Comparison of ENCODE assay signal across 9 mouse cellular contexts in the genomic region with DNA sequence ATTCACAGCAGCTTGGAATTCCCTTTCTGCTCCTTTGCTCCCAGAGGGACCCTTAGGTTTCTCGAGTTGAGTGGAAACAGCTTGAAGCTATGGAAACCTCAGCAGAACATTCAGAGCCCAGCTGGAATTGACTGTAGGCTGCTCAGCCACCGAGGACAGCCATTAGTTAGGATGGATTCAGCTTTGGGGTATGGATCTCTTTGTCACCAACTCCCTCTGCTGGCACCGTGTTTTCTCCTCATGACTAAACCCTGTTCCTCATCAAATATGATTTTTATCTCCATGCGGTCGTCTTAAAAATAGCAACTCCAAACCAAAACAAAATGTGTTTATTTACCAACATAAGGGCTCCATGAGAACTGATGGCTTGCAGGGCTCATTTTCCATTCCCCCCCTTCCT.
A peak's percentile ranks its signal among the peaks of the same experiment; 100 is the strongest.
DNase-seq lines count a peak whose midpoint lies in the region; ATAC-seq and TF ChIP-seq lines count a peak whose summit lies in the region.
"Had no signal": no experiment of that assay in that cellular context is flagged by ENCODE, and none has a peak within 500 bp of the region (broad histone marks: within the 10 kb centered on the region; RNA-seq: fewer than 3 reads in every experiment).

No protein-coding gene starts in this region.

- peak; percentile 27 for DNase-seq in embryo, embryonic 10.5 days (ENCODE audit: low spot score)
- DNase-seq in layer of hippocampus, postnatal 10 days (ENCODE audit: low spot score in 2 of 2): peak; percentile 30 to 49
- DNase-seq in right cerebral cortex, postnatal 10 days (ENCODE audit: low spot score in 2 of 2): peak; percentile 57 to 58
- DNase-seq in ovary, adult 18-20 months (ENCODE audit: low spot score): no peak
- DNase-seq in gastrocnemius, postnatal 14 days: no peak

- WGBS in intestine, postnatal 0 days: 45% methylated on average over 5 of the region's 5 CpGs
- 48% methylated on average over 5 of the region's 5 CpGs for WGBS in intestine, embryonic 15.5 days

- H3K4me2 ChIP-seq in intestine, postnatal 0 days (replicated peaks; ENCODE audit: low read depth): no peak overlapping the region
- no peak overlapping the region for H3K4me2 ChIP-seq in intestine, embryonic 15.5 days (replicated peaks)

- peak; percentile 62 for TF ChIP-seq CTCF in intestine, postnatal 0 days (IDR thresholded peaks at IDR 0.05; ENCODE audit: low read depth)

- H3K9me3 ChIP-seq in intestine, postnatal 0 days (ENCODE audit: control insufficient read depth): no peaks in the 10 kb centered on the region
- H3K9me3 ChIP-seq in intestine, embryonic 15.5 days: no peaks in the 10 kb centered on the region
- H3K9me3 ChIP-seq: hindbrain, embryonic 10.5 days had no signal

- no peaks in the 10 kb centered on the region for H3K4me1 ChIP-seq in intestine, postnatal 0 days (replicated peaks; ENCODE audit: control insufficient read depth, insufficient read depth, low read length)
- H3K4me1 ChIP-seq in intestine, embryonic 15.5 days (replicated peaks): no peaks in the 10 kb centered on the region
- H3K4me1 ChIP-seq: hindbrain, embryonic 10.5 days had no signal

- H3K27ac ChIP-seq in intestine, postnatal 0 days (ENCODE audit: low read depth, low read length): no peak overlapping the region
- no peak overlapping the region for H3K27ac ChIP-seq in intestine, embryonic 15.5 days
- H3K27ac ChIP-seq: hindbrain, embryonic 10.5 days had no signal

- no peak for ATAC-seq in intestine, postnatal 0 days
- ATAC-seq in intestine, embryonic 15.5 days: no peak
- no peak for ATAC-seq in cerebellum, adult (ENCODE audit: insufficient number of reproducible peaks, low FRiP score, low TSS enrichment)

- H3K36me3 ChIP-seq in intestine, postnatal 0 days (ENCODE audit: control insufficient read depth, insufficient read depth): no peaks in the 10 kb centered on the region
- no peaks in the 10 kb centered on the region for H3K36me3 ChIP-seq in intestine, embryonic 15.5 days
- H3K36me3 ChIP-seq: hindbrain, embryonic 10.5 days had no signal

- intact Hi-C loops in gastrocnemius, postnatal 14 days (cut with DNase I; ENCODE audit: low total_unique reads): no loop called here

- no peaks in the 10 kb centered on the region for H3K27me3 ChIP-seq in intestine, postnatal 0 days (replicated peaks; ENCODE audit: control insufficient read depth, insufficient read depth, low read length)
- H3K27me3 ChIP-seq in intestine, embryonic 15.5 days (replicated peaks): no peaks in the 10 kb centered on the region

- H3K4me3 ChIP-seq in intestine, postnatal 0 days (ENCODE audit: low read depth, low read length): no peak overlapping the region
- H3K4me3 ChIP-seq in intestine, embryonic 15.5 days (replicated peaks): no peak overlapping the region
- H3K4me3 ChIP-seq: hindbrain, embryonic 10.5 days had no signal

- H3K9ac ChIP-seq in intestine, postnatal 0 days (ENCODE audit: low read depth, low read length): no peak overlapping the region
- no peak overlapping the region for H3K9ac ChIP-seq in intestine, embryonic 15.5 days

Comparison
In these comparisons a context has a peak if more than half of its experiments do, and no peak if none do; other contexts are left out.
1. DNase-seq: peak in embryo, embryonic 10.5 days (single experiment), layer of hippocampus, postnatal 10 days (2 of 2) and right cerebral cortex, postnatal 10 days (2 of 2); none in ovary, adult 18-20 months (single experiment) and gastrocnemius, postnatal 14 days (single experiment).